Mouse (Mus musculus): ENCODE measurements around the gene Steap1. TPM values are rescaled to one million over a fixed set of nuclear protein-coding genes. Genes with fewer than 3 reads are reported as not detected.
A peak's percentile ranks its signal among the peaks of the same experiment; 100 is the strongest.

The Steap1 gene
- polyA plus RNA-seq (2017; shearing (Covaris generic)), result not detected

GRCm38 (mm10) chr5:5748866-5749682 lies at the start of gene Steap1:
Gene Steap1, minus strand, starts transcription at chr5:5749326.
- ATAC-seq, result peak; percentile 37

GRCm38 (mm10) chr5:5787106-5787505 lies 38.0 kb upstream of the Steap1 start:
- ATAC-seq, result no peak

- no peak for ATAC-seq
These were observed 7.4 kb upstream of the Steap1 start for GRCm38 (mm10) chr5:5756392-5757019.

- peak; percentile 53 for ATAC-seq
These were observed 5.9 kb upstream of the Steap1 start for GRCm38 (mm10) chr5:5755039-5755438.

- no peak for ATAC-seq
These were observed 671 bp upstream of the Steap1 start for GRCm38 (mm10) chr5:5749772-5750222.

- ATAC-seq, result no peak
These were observed 14.7 kb downstream of the Steap1 start for GRCm38 (mm10) chr5:5734445-5734844.

GRCm38 (mm10) chr5:5732858-5733257 lies 16.3 kb downstream of the Steap1 start:
- no peak for ATAC-seq

GRCm38 (mm10) chr5:5732208-5732607 lies 16.9 kb downstream of the Steap1 start:
- no peak for ATAC-seq

GRCm38 (mm10) chr5:5729904-5730303 lies 19.2 kb downstream of the Steap1 start:
- no peak for ATAC-seq

GRCm38 (mm10) chr5:5722217-5722616 lies 26.9 kb downstream of the Steap1 start:
- ATAC-seq, result no peak

GRCm38 (mm10) chr5:5711032-5711431 lies 38.1 kb downstream of the Steap1 start:
- no peak for ATAC-seq

- ATAC-seq, result no peak
These were observed 41.5 kb downstream of the Steap1 start for GRCm38 (mm10) chr5:5707341-5708278.

GRCm38 (mm10) chr5:5705019-5705418 lies 44.1 kb downstream of the Steap1 start:
- no peak for ATAC-seq

- ATAC-seq, result no peak
These were observed 48.7 kb downstream of the Steap1 start for GRCm38 (mm10) chr5:5700386-5700785.

- ATAC-seq, result no peak
These were observed 50.3 kb downstream of the Steap1 start for GRCm38 (mm10) chr5:5698830-5699229.

- ATAC-seq, result no peak
These were observed 53.7 kb downstream of the Steap1 start for GRCm38 (mm10) chr5:5695401-5695942.

GRCm38 (mm10) chr5:5693956-5694653 lies 55.0 kb downstream of the Steap1 start, which contains the start of gene Steap2:
Gene Steap2, minus strand, starts transcription at chr5:5694578.
- no peak for ATAC-seq

GRCm38 (mm10) chr5:5693541-5693955 lies 55.6 kb downstream of the Steap1 start:
- no peak for ATAC-seq

- ATAC-seq, result no peak
These were observed 56.9 kb downstream of the Steap1 start for GRCm38 (mm10) chr5:5692167-5692738.

- ATAC-seq, result no peak
These were observed 60.1 kb downstream of the Steap1 start for GRCm38 (mm10) chr5:5688945-5689540.

GRCm38 (mm10) chr5:5688228-5688627 lies 60.9 kb downstream of the Steap1 start:
- no peak for ATAC-seq

All from CD4-positive, CD25-positive, alpha-beta regulatory T cell, adult 4 months (primary cell).